Mouse (Mus musculus) cortical plate, adult 2 months (tissue): ENCODE results near the gene Mt4.

Source experiments
- CTCF ChIP-seq: fragments of 200-500 bp; IDR thresholded peaks from 2 replicates; pipeline ENCODE4 v1.5.1; 2011; ENCODE audit warnings: mild to moderate bottlenecking, control low read depth, low read length; ENCODE audit not compliant: insufficient read depth; ENCODE audit errors: extremely low read depth
- POLR2A ChIP-seq: fragments of 200-500 bp; IDR thresholded peaks from 2 replicates; pipeline ENCODE4 v1.6.1; 2011; ENCODE audit warnings: mild to moderate bottlenecking, low read length, control low read depth; ENCODE audit not compliant: insufficient read depth; ENCODE audit errors: extremely low read depth

DNA sequence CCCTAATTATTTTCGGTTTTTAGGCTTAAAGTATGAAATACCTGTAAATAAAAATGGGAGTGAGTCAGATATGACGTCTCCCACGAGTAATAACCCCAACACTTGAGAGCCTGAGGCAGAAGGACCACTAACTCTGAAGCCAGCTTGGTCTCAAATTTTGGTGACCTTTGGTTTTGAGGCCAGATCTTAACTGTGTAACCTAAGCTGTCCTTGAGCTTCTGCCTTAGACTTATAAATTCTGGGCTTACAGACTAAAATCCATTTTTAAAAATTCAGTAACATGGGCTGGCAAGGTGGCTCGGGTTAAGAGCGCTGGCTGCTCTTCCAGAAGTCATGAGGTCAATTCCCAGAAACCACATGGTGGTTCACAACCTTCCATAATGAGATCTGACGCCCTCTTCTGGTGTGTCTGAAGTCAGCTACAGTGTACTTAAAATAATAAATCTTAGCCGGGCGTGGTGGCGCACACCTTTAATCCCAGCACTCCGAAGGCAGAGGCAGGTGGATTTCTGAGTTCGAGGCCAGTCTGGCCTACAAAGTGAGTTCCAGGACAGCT is 36.9 kb downstream of the Mt4 start:
- TF ChIP-seq POLR2A: no peak
- no peak for TF ChIP-seq CTCF
